Mouse (Mus musculus): ENCODE measurements at regions not wholly inside any gene's neighbourhood (a gene's known extent, or its start where the extent isn't known, plus 50 kb on each side); places are given as distances from the start of the nearest gene placed in this dataset.

DNA sequence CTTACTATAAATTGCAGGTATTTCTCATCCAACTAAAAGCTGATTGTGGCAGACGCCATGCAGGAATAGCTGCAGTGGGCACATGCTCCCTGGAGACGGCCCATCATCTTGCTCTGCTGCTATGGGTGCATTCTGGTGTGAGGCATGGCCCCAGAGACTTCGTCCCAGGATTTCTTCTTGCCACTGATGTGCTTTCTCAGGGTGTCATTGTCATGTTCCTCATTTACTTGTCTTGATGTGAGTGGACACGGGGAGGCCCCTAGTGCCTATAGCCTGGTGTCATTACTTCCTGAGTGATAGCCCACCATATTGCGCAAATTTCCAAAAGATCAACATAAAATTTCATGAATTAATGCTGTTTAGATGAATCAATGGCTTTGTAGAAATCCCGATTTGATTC is 336.5 kb downstream of the Gm49356 start:
- no peak for ATAC-seq (ENCODE audit: insufficient number of reproducible peaks, low FRiP score, low TSS enrichment, low read depth)
- Histone ChIP-seq H3K27me3 (no peaks in the 10 kb centered on the region), H3K36me3 (no peaks in the 10 kb centered on the region), H3K9ac (no peak overlapping the region), H3K4me1 (no peaks in the 10 kb centered on the region), H3K4me3 (no peak overlapping the region), H3K27ac (no peak overlapping the region), H3K9me3 (no peaks in the 10 kb centered on the region), H3K4me2 (no peak overlapping the region)
- WGBS, result 84% methylated on average over 6 of the region's 6 CpGs

DNA sequence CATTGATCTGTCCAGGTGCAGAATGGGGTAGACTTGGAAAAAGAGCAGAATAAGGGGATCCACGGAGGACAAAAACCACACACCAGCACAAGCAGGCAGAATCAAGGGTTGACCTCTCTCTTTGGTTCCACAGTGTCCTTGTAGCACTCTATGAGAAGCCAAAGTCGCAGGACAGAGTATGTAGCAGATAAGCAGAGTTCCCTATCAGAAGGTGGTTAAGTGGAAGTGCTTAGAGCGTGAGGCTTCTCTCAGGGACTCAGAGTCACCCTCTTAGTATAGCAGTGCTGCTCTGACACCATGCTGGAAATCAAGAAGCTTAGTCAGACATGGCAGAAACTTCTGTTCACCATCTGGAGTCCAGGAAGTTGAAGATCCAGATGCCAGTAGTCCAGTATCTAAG is 338.2 kb downstream of the Gm49356 start:
- no peak overlapping the region for H3K9ac ChIP-seq
- H3K27ac ChIP-seq, result no peak overlapping the region
- H3K36me3 ChIP-seq, result no peaks in the 10 kb centered on the region
- H3K4me2 ChIP-seq, result no peak overlapping the region
- ATAC-seq (ENCODE audit: insufficient number of reproducible peaks, low FRiP score, low TSS enrichment, low read depth), result no peak
- no peaks in the 10 kb centered on the region for H3K27me3 ChIP-seq
- H3K9me3 ChIP-seq, result no peaks in the 10 kb centered on the region
- no peak overlapping the region for H3K4me3 ChIP-seq
- H3K4me1 ChIP-seq, result no peaks in the 10 kb centered on the region
- 79% methylated on average over 3 of the region's 3 CpGs for WGBS

DNA sequence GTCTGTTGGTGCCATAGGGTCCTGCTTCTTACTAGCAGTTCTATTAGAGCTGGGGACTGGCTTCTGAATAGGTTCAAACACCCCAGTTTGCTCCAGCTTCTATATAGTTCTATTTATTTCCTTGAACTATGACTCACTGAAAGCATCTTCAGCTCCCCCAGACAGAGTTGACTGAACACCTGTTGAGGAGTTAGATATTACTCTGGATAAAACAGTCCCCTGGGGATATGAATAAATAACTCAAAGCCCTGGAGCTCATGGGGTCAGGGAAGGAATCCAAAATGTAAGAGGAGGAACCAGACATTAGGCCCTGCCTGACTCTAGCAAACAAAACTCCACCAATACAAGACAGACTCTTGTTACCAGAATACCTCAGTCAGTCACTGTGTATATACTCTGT is 341.4 kb downstream of the Gm49356 start:
- no peak overlapping the region for H3K27ac ChIP-seq
- H3K9ac ChIP-seq, result no peak overlapping the region
- no peaks in the 10 kb centered on the region for H3K9me3 ChIP-seq
- no peaks in the 10 kb centered on the region for H3K36me3 ChIP-seq
- ATAC-seq (ENCODE audit: insufficient number of reproducible peaks, low FRiP score, low TSS enrichment, low read depth), result no peak
- H3K4me3 ChIP-seq, result no peak overlapping the region
- no peak overlapping the region for H3K4me2 ChIP-seq
- H3K27me3 ChIP-seq, result no peaks in the 10 kb centered on the region
- H3K4me1 ChIP-seq, result no peaks in the 10 kb centered on the region

DNA sequence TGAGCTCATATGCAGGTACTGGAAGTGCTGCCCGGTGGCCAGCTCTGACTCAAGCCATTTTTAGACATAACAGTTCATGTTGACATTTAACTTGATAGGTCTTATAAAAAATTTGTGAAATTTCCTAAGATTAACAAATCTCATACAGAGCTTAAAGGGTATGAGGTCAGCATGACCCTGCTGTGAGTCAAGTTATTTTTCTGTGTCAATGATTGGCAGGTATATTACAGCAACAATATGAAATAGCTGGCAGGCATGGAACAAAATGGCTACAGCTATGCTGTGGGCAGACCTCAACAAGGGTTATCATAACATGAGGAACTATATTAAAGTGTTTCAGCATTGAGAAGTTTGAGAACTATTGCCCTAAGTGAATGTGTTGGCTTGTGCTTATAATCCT is 342.6 kb downstream of the Gm49356 start:
- WGBS, result 74% methylated on average over 1 of the region's 1 CpGs
- Histone ChIP-seq H3K9me3 (no peaks in the 10 kb centered on the region), H3K27me3 (no peaks in the 10 kb centered on the region), H3K9ac (no peak overlapping the region), H3K27ac (no peak overlapping the region), H3K4me3 (no peak overlapping the region), H3K4me2 (no peak overlapping the region), H3K36me3 (no peaks in the 10 kb centered on the region), H3K4me1 (no peaks in the 10 kb centered on the region)
- no peak for ATAC-seq (ENCODE audit: insufficient number of reproducible peaks, low FRiP score, low TSS enrichment, low read depth)

DNA sequence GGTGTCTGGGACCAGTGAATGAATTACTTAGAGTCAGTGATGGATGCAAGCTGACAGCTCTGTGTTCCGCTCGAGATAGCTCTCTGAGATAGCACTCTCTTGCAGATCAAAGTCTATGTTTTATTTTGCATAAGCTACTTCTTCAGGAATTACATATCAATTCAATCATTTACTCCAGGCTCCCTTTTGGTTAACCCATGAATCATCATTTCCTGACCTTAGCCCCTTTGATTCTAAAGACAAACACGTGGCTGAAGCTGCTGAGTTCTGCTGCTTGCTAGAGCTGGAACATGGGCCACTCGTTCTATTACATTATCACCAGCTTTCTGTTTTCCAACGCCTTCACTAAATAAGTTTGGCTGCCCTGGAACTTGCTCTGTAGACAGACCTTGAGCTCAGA is 343.2 kb downstream of the Gm49356 start:
- H3K36me3 ChIP-seq, result no peaks in the 10 kb centered on the region
- no peak overlapping the region for H3K27ac ChIP-seq
- no peak for ATAC-seq (ENCODE audit: insufficient number of reproducible peaks, low FRiP score, low TSS enrichment, low read depth)
- H3K9me3 ChIP-seq, result no peaks in the 10 kb centered on the region
- H3K4me3 ChIP-seq, result no peak overlapping the region
- no peak overlapping the region for H3K9ac ChIP-seq
- WGBS, result 81% methylated on average over 5 of the region's 5 CpGs
- no peak overlapping the region for H3K4me2 ChIP-seq
- no peaks in the 10 kb centered on the region for H3K27me3 ChIP-seq
- H3K4me1 ChIP-seq, result no peaks in the 10 kb centered on the region

DNA sequence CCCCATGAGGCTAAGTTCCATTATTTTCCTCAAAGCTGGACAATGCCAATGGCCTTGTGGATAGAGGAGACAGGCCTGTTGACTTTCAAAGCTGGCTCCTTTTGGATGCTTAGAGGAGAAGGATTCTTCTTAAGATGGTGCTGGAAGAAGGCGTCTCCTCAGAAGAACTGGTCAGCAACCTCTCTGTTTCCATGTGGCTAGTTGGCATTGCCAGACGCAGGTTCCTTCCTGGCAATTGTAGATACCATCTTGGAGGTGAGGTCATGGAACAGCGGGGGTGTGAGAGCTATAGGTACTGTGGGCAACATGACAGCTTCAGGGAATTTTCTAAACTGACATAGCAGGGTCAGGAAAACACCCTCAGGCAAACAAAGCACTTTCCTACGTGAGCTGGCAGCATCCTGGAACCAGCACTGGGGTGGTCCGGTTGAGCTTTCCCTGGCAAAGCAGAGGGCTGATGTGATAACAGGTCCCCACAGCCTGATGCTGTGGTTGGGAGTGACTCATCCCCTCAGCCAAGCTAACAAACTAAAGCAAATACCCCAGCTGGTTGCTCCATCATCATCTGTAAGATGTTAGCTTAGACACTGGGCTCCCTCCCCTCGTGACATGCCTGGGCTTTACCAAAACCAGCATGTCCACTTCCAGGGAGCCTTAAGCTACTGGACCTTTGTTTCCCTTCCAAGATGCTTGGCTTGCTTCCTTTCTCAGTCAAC is 348.5 kb downstream of the Gm49356 start:
- Histone ChIP-seq H3K36me3 (no peaks in the 10 kb centered on the region), H3K9me3 (no peaks in the 10 kb centered on the region), H3K4me1 (no peaks in the 10 kb centered on the region), H3K27ac (no peak overlapping the region), H3K9ac (no peak overlapping the region), H3K27me3 (no peaks in the 10 kb centered on the region), H3K4me2 (no peak overlapping the region), H3K4me3 (no peak overlapping the region)
- whole genome bisulfite sequencing, result 79% methylated on average over 6 of the region's 6 CpGs
- no peak for ATAC-seq (ENCODE audit: insufficient number of reproducible peaks, low FRiP score, low TSS enrichment, low read depth)

DNA sequence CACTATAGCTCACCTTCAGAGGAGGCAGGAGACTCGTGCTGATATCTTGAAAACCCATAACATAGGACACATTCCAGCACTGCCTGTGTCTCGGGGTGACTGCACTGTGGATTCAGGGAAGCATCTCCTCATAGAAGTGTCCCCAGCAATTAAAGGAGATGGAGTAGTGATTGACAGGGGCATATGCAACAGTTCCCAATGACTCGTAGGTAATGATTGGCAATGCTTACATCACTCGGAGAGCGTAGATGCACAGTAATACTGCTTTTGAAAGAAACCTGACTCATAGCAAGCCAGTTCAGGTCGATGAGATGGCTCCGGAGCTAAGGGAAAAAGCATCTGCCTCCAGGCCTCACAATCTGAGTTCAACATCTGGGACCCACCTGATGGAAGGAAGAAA is 352.7 kb downstream of the Gm49356 start:
- WGBS, result 84% methylated on average over 7 of the region's 7 CpGs
- H3K4me1 ChIP-seq, result no peaks in the 10 kb centered on the region
- ATAC-seq (ENCODE audit: insufficient number of reproducible peaks, low FRiP score, low TSS enrichment, low read depth), result no peak
- H3K27me3 ChIP-seq, result no peaks in the 10 kb centered on the region
- no peaks in the 10 kb centered on the region for H3K9me3 ChIP-seq
- H3K27ac ChIP-seq, result no peak overlapping the region
- H3K4me3 ChIP-seq, result no peak overlapping the region
- no peak overlapping the region for H3K9ac ChIP-seq
- no peak overlapping the region for H3K4me2 ChIP-seq
- no peaks in the 10 kb centered on the region for H3K36me3 ChIP-seq

DNA sequence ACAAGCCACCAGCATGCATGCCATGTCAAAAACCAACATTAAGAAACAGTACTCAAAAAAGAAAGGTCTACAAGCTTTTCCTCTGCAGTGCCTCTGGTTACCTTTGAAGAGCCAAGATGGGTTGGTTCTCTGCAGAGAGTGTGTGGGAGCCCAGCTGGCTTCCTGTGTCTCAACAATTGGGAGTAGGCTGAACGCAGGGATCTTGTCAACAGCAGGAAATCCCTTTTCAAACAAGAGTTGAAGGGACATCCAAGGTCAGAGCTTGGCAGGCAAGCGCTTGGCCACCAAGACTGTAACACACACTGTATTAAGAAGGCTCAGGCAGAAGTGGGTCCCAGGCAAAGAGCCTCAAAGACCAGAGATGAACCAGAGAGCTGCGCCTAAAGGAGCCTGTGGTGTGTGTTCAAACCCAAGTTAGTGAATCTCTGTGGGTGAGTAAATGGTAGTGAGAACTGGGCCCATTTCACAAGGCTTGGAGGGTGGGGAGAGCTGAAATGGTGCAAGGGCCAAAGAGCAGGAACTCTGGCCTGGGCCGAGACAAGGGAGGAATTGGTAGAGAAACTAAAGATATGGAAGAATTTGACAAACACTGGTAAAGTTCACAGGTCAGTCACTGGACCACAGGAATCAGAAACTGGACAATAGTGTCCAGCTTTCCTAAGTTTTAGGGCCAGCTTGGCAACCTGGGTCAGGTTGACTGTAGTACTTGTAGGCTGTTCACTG is 357.0 kb downstream of the Gm49356 start:
- Histone ChIP-seq H3K9me3 (no peaks in the 10 kb centered on the region), H3K4me3 (no peak overlapping the region), H3K27me3 (no peaks in the 10 kb centered on the region), H3K36me3 (no peaks in the 10 kb centered on the region), H3K4me1 (peaks cover 12% of the 10 kb centered on the region), H3K4me2 (no peak overlapping the region), H3K27ac (no peak overlapping the region), H3K9ac (no peak overlapping the region)
- ATAC-seq (ENCODE audit: insufficient number of reproducible peaks, low FRiP score, low TSS enrichment, low read depth), result no peak
- WGBS, result 73% methylated on average over 4 of the region's 4 CpGs

DNA sequence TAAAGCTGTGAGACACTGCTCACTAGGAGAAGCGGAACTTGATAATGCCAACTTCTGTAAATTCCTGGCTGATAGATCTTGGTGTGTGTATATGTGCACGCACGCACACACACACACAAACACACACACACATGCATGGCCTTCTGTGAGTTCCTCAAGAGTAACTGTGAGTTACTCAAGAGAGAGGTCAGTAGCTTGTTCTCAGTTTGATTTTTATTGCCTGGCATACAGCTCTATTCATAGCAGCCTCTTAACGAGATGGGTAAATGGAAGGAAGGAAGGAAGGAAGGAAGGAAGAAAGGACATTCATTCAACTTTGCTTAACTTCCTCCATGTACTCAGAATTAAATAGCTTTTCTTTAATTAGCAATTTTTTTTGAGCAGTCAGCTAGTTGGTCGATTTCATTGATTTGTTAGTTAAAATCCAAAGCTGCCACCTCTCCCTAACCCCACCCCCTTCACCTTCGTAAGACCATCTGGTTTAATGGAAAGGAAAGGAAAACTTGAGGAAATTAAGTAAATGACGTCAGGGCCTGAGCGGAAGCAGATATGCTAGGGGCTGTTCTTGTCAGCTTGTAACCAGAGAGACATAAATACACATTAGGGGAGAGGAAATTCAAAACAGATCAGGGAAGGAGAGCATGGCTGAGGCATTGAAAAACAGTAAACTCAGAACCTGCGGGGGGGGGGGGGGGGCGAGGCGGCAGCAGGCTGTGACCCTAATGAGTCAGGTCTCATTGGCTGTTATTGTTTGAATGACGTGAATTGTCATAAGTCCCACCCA is 359.6 kb downstream of the Gm49356 start:
- ATAC-seq (ENCODE audit: insufficient number of reproducible peaks, low FRiP score, low TSS enrichment, low read depth), result no peak
- Histone ChIP-seq H3K4me3 (no peak overlapping the region), H3K27me3 (no peaks in the 10 kb centered on the region), H3K27ac (no peak overlapping the region), H3K4me1 (peaks cover 12% of the 10 kb centered on the region), H3K36me3 (no peaks in the 10 kb centered on the region), H3K4me2 (no peak overlapping the region), H3K9me3 (no peaks in the 10 kb centered on the region), H3K9ac (no peak overlapping the region)
- 32% methylated on average over 11 of the region's 12 CpGs for WGBS

DNA sequence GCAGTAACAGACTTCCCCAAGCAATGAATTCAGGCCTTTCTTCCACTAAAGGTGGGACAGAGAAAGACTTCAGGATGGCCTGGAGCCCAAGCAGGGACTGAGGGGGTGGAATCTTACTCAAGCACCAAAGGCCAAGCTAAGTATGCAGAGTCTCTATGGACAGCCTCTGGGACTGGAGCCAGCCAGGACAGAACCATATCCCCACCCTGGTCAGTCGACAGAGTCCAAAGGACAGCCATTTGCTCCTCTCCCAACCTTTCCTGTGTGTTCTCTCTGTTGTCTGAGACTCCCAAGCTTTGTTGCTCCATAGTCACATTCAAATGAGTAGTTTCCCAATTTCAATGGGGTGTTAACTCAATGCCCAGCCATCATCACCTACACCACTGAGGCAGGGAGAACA is 372.3 kb downstream of the Gm49356 start:
- Histone ChIP-seq H3K36me3 (no peaks in the 10 kb centered on the region), H3K4me2 (no peak overlapping the region), H3K9ac (no peak overlapping the region), H3K27ac (no peak overlapping the region), H3K9me3 (no peaks in the 10 kb centered on the region), H3K27me3 (no peaks in the 10 kb centered on the region), H3K4me3 (no peak overlapping the region), H3K4me1 (peaks cover 8% of the 10 kb centered on the region)
- WGBS, result 73% methylated on average over 1 of the region's 1 CpGs
- no peak for ATAC-seq (ENCODE audit: insufficient number of reproducible peaks, low FRiP score, low TSS enrichment, low read depth)

DNA sequence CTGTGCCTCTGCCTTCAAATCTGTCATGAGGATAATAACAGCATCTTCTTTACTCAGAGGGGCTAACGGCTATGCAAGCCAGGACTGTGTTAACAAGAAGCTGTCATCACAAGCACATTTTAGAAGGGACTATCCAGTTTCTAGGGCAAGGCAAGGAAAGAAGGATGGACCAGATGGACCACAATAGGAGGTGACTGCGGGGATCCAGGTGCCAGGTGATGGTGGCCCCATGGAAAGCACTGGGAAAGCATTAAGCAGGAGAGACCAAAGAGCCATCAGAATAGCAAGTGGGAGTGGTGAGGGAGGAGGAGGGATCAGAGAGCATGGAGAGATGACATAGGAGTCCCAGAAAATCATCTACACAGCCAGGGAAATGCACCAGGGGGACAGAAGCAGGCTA is 373.3 kb downstream of the Gm49356 start:
- H3K27ac ChIP-seq, result no peak overlapping the region
- no peaks in the 10 kb centered on the region for H3K9me3 ChIP-seq
- no peak overlapping the region for H3K9ac ChIP-seq
- WGBS, result 96% methylated on average over 2 of the region's 2 CpGs
- no peak overlapping the region for H3K4me2 ChIP-seq
- no peaks in the 10 kb centered on the region for H3K27me3 ChIP-seq
- no peak for ATAC-seq (ENCODE audit: insufficient number of reproducible peaks, low FRiP score, low TSS enrichment, low read depth)
- H3K4me3 ChIP-seq, result no peak overlapping the region
- H3K4me1 ChIP-seq, result peaks cover 8% of the 10 kb centered on the region
- no peaks in the 10 kb centered on the region for H3K36me3 ChIP-seq

All from limb, embryonic 15.5 days (tissue).